Mouse (Mus musculus) CD8-positive naive resting alpha-beta T cell, adult 2 months (primary cell): Measurements from ENCODE around the gene 1110059G10Rik.

Experiments
- DNase-seq, 2 experiments: peaks; one replicate each; pipeline ENCODE4 v3.0.0; 2022; ENCODE audit warnings: low read depth in 2 of 2, low spot score in 2 of 2

Gene 1110059G10Rik

DNA sequence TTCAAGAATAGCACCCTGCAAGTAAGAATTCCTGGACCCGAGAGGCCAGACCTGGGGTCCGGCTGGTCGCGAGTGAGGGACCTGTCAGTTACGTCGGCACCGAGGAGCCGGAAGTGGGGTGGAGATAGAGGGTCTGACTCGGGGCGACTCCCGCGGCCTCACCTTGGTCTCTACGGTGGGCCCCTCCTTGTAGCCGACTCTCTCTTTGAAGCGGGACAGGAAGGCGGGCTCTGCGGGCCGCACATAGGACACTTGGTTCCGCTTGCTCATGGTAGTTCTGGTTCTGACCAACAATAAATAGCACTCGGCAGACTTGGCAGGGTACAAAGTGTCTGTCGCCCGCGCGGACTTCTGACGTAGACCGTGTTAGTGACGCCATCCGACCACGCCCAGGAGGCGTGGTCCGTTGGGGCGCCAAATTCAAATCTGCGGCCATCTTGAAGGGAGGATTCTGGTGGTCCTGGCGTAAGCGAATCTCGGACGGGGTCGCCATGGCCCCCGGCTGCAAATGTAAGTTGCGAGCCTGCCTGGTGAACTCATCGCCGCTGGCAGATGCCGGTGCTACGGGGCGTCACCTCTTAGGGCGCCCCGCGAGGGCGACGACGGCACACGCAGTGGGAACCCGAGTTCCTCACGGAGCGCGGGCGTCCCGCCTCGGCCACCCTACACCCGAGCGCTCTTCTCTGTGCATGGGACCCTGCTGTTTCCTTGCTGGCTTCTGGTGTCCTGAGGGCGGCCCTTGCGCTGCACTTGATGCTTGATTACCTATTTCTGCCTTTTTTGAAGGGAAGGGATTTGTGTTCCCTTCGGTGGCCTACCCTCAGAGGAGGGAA is at the start of gene 1110059G10Rik, which contains the start of gene Kif15:
Gene 1110059G10Rik, minus strand, starts transcription at position 358 of the 833 bp plus-strand sequence.
Gene Kif15, plus strand, starts transcription at position 404 of the 833 bp plus-strand sequence.
- peak; percentile 91 to 96 for DNase-seq

DNA sequence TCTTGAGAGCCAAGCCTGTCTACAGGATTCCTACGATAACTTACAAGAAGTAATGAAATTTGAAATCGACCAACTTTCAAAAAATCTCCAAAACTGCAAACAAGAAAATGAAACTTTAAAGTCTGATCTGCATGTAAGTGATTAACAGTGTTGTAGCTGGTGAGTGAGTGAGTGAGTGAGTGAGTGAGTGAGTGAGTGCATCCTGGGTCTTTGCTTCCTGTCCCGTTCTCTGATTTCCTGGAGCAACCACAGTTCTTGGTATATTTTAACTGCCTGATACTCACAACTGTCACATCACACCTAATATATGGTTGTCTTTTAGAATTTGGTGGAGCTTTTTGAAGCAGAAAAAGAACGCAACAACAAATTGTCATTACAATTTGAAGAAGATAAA is 48.4 kb upstream of the 1110059G10Rik start:
- DNase-seq: no peak

DNA sequence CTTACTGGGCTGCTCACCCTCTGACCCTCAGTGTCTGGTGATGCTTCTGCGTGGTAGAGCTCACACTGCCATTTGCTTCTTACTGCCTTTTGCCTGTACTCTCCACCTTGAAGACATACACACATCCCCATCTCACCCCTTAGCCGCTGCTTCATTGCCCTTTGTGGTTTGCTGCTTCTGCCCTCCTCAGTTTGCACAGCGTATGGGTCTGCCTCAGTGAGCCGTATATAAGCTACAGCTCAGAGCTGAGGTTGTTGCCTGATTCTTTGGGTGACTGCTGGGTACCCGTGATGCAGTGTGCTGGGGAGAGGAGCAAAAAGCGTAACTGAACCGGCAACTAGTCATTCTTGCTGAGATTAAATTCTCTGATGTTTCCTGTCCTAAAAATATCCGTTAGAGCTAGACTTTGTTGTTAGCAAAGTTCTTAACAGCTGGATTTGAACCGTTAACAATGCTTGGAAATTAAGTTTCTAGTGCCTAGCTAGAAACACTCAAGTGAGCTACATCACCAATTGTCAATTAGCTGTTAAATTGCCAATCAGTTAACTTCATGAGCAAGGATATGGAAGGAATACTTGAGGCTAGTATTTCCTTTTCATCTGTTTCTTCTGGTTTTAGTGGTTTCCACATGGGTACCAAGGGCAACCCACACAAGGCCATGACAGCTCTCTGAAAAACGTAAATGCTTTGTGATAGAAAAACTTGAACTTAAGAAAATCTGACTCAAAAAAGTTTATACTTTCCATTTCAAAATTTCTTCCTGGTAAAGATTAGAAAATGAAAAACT is 47.8 kb upstream of the 1110059G10Rik start:
- DNase-seq: no peak

DNA sequence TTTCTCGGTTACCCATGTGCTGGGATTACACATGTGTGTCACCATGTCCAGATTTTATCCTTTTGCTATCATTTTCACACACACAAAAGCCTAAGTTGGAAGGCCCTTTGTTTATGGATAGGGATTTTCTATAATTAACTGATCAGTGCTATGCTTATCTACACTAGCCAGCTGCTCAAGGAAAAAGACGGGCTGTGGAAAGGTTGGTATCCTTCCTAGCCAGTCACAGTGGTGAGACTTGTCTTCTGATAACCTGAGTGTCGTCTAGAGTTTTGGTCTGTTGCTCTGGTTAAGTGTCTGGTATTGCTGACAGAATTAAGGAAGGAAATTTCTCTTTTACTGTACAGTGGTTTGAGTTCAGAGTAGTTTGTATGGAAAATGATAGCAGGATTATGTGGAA is 21.9 kb downstream of the 1110059G10Rik start:
- no peak for DNase-seq

DNA sequence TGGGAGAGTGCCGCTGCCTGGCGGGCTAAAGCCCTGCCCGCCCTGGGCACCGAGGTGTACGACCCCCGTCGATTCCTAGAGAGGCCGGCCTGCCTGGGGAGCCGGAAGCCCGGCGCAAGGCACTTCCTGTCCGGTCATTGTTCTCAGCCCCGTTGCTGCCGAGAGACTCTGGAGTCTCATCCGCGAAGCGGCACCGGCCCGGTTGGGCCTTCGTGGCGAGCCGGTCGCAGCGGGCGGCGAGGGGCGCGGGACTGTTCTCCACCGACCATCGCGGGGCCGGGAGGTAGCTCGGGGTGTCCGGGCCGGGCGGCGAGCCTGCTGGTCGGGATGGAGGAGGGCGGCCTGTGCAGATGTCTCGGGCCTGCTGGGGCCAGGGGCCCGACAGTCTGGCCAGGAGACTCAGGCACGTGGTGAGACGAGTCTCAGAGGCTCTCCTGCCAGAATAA is 27.8 kb downstream of the 1110059G10Rik start, which contains the start of gene Zfp105:
Gene Zfp105, plus strand, starts transcription at position 137 of the 446 bp plus-strand sequence.
- DNase-seq: no peak

DNA sequence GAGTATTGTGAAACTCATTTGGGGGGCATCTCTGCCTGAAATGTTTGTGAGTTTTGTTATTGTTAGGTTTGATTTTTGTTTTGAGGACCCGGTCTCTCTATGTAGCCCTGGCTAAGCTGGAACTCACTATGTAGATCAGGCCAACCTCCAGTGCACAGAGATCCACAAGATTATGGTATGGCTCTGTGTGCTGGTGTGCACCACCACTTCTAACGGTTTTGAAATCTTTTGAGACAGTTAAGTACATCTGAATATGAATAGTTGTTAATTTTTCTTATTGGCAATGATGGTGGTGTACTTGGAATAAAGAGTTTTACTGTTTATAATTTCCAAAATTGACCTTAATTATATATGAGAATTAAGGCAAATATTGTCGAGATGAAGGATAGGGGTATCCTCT is 28.4 kb downstream of the 1110059G10Rik start:
- no peak for DNase-seq

DNA sequence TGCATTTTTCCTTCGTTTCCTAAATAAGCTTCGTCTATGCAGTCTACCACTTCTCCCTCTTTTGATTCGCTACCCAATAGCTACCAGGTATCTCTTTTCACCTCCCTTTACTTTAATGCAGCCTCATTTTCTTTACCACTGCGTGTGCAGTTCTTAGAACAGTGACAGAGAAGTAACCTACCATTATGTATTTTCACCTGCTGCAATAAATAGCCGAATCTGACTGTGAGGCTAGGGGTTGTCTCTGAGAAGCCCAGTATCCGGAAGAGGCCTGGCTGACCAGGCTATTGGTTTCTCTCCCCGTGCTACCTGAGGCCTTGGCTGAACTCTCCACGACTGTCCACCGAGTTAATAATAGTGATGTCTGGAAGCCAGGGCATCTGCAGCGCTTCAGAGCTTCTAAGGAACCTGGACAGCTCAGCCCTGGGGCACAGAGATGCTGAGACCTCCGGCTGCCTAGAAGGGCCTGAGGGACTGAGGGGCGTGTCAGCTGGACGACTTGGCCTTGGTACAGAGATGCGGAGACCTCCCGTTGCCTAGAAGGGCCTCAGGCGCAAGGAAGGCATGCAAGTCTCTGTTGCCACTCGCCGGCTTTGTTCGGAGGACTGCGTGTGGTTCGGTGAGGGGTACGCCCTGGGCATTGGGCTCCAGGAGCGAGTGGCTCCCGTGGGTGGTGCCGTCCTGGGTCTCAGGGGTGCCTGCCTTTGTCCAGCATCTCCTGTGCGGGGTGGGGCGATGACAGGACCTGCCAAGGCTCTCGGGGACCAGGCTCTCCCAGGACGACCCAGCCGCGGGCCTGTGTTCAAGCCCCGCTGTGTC is 47.9 kb downstream of the 1110059G10Rik start:
- DNase-seq: no peak

DNA sequence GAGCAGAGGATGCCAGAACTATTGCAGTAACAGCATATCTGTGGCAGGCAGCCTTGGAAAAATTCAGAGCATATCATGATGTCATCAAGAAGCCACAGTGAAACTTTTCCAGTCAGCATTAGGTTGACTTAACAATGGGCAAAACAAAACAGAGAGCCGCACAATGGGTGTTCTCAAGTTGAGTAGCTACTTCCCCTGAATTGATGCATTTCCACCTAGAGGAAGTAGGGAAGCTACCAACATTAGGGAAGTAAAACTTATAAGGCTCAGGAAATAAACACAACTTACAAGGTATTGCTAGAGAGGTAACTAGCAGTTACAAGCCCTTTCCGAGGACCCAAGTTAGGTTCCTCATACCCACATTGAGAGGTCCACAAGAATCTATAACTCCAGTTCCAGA is 49.8 kb downstream of the 1110059G10Rik start:
- no peak for DNase-seq
